Mouse (Mus musculus) midbrain, embryonic 10.5 days (tissue): ENCODE data around the gene Zfp334. TPM values are rescaled to one million over a fixed set of nuclear protein-coding genes. Genes with fewer than 3 reads are reported as not detected.
A peak's percentile ranks its signal among the peaks of the same experiment; 100 is the strongest.

Experiments used
- DNase-seq: peaks from one replicate; pipeline ENCODE4 v3.0.0-alpha.2; 2017; ENCODE audit warnings: low spot score
- H3K27ac ChIP-seq: fragments of 300-500 bp; sonication (generic); replicated peaks from 2 replicates; pipeline ENCODE4 v1.5.1; 2016; ENCODE audit warnings: mild to moderate bottlenecking
- H3K27me3 ChIP-seq: fragments of 300-500 bp; sonication (generic); 2 replicates; pipeline ENCODE4 v1.6.1; 2016; ENCODE audit warnings: low read depth, mild to moderate bottlenecking; ENCODE audit not compliant: poor library complexity, severe bottlenecking
- H3K36me3 ChIP-seq: fragments of 300-500 bp; sonication (generic); 2 replicates; pipeline ENCODE4 v1.6.1; 2016; ENCODE audit warnings: mild to moderate bottlenecking, moderate library complexity
- H3K4me1 ChIP-seq: fragments of 300-500 bp; sonication (generic); 2 replicates; pipeline ENCODE4 v1.6.1; 2016
- H3K4me3 ChIP-seq: fragments of 300-500 bp; sonication (generic); 2 replicates; pipeline ENCODE4 v1.5.1; 2016; ENCODE audit warnings: mild to moderate bottlenecking, moderate library complexity
- H3K9me3 ChIP-seq: fragments of 300-500 bp; sonication (generic); replicated peaks from 2 replicates; pipeline ENCODE4 v1.6.1; 2016; ENCODE audit warnings: mild to moderate bottlenecking
- WGBS: fragments of 180-500 bp; shearing (Covaris S2); methylation state at CpG from one replicate; pipeline ENCODE4 v1.1.7; 2016; 5-methylcytosine and 5-hydroxymethylcytosine counted together
- polyA plus RNA-seq: library from polyadenylated mRNA; unstranded; fragments of >200 nt; fragmentation: Nextera tagmentation; extraction: Ambion mirVana; gene quantifications from 2 replicates; pipeline ENCODE4 v1.2.1, GENCODE M21; 2016

The Zfp334 gene
- polyA plus RNA-seq, 1 experiment from 2014 or later = 19.9 TPM

- no peak overlapping the region for H3K4me3 ChIP-seq
- no peak overlapping the region for H3K27ac ChIP-seq
- H3K27me3 ChIP-seq = no peaks in the 10 kb centered on the region; the same call in 1 of the 2 replicates
- WGBS = 84% methylated on average over 9 of the region's 9 CpGs
- H3K36me3 ChIP-seq = no peaks in the 10 kb centered on the region
- no peaks in the 10 kb centered on the region for H3K9me3 ChIP-seq
- DNase-seq = no peak
- H3K4me1 ChIP-seq = peaks cover 14% of the 10 kb centered on the region
Measured at GRCm38 (mm10) chr2:165404951-165405350, 16.9 kb upstream of the Zfp334 start.

- Histone ChIP-seq H3K4me1 (peaks cover 27% of the 10 kb centered on the region), H3K27ac (peak overlapping the region; percentile 74), H3K9me3 (no peaks in the 10 kb centered on the region), H3K36me3 (no peaks in the 10 kb centered on the region), H3K4me3 (0 out of 2 replicates have a peak overlapping the region, but pooled peaks have one; percentile 16), H3K27me3 (no peaks in the 10 kb centered on the region)
- 55% methylated on average over 15 of the region's 15 CpGs for WGBS
- peak; percentile 38 for DNase-seq
Measured at GRCm38 (mm10) chr2:165398164-165398785, 10.2 kb upstream of the Zfp334 start.

- Histone ChIP-seq H3K4me1 (peaks cover 27% of the 10 kb centered on the region), H3K27me3 (no peaks in the 10 kb centered on the region), H3K27ac (peak overlapping the region; percentile 74), H3K36me3 (no peaks in the 10 kb centered on the region), H3K9me3 (no peaks in the 10 kb centered on the region), H3K4me3 (0 out of 2 replicates have a peak overlapping the region, but pooled peaks have one; percentile 16)
- WGBS = 73% methylated on average over 23 of the region's 23 CpGs
- no peak for DNase-seq
Measured at GRCm38 (mm10) chr2:165397502-165398163, 9.6 kb upstream of the Zfp334 start.

GRCm38 (mm10) chr2:165396831-165397501, 8.9 kb upstream of the Zfp334 start:
- H3K4me3 ChIP-seq = no peak overlapping the region
- WGBS = 45% methylated on average over 20 of the region's 20 CpGs
- peak; percentile 30 for DNase-seq

GRCm38 (mm10) chr2:165392156-165392555, 4.1 kb upstream of the Zfp334 start:
- no peak for DNase-seq
- H3K4me1 ChIP-seq = peaks cover 18% of the 10 kb centered on the region
- H3K4me3 ChIP-seq = no peak overlapping the region
- H3K27ac ChIP-seq = no peak overlapping the region
- no peaks in the 10 kb centered on the region for H3K27me3 ChIP-seq
- WGBS = 87% methylated on average over 4 of the region's 4 CpGs
- no peaks in the 10 kb centered on the region for H3K9me3 ChIP-seq
- H3K36me3 ChIP-seq = no peaks in the 10 kb centered on the region

More at GRCm38 (mm10) chr2:165396831-165397501, 8.9 kb upstream of the Zfp334 start:
- H3K9me3 ChIP-seq = no peaks in the 10 kb centered on the region
- H3K27me3 ChIP-seq = no peaks in the 10 kb centered on the region
- H3K27ac ChIP-seq = peak overlapping the region; percentile 74
- no peaks in the 10 kb centered on the region for H3K36me3 ChIP-seq
- peaks cover 27% of the 10 kb centered on the region for H3K4me1 ChIP-seq

- Histone ChIP-seq H3K36me3 (peaks cover 4% of the 10 kb centered on the region), H3K27ac (no peak overlapping the region), H3K27me3 (no peaks in the 10 kb centered on the region), H3K9me3 (no peaks in the 10 kb centered on the region), H3K4me3 (no peak overlapping the region), H3K4me1 (peaks cover 18% of the 10 kb centered on the region)
- DNase-seq = peak; percentile 61
- WGBS = 15% methylated on average over 8 of the region's 8 CpGs
Measured at GRCm38 (mm10) chr2:165391561-165391960, 3.5 kb upstream of the Zfp334 start.

GRCm38 (mm10) chr2:165389299-165389952, 1.4 kb upstream of the Zfp334 start:
- peaks cover 25% of the 10 kb centered on the region for H3K36me3 ChIP-seq
- 88% methylated on average over 6 of the region's 6 CpGs for WGBS
- H3K4me1 ChIP-seq = peaks cover 29% of the 10 kb centered on the region
- H3K27me3 ChIP-seq = no peaks in the 10 kb centered on the region
- no peak overlapping the region for H3K27ac ChIP-seq
- H3K4me3 ChIP-seq = no peak overlapping the region
- no peak for DNase-seq
- H3K9me3 ChIP-seq = no peaks in the 10 kb centered on the region

- Histone ChIP-seq H3K27ac (peak overlapping the region; percentile 99), H3K4me3 (peak overlapping the region; percentile 83), H3K27me3 (no peaks in the 10 kb centered on the region), H3K9me3 (no peaks in the 10 kb centered on the region), H3K4me1 (peaks cover 29% of the 10 kb centered on the region), H3K36me3 (peaks cover 46% of the 10 kb centered on the region)
- WGBS = 8% methylated on average over 4 of the region's 4 CpGs
- DNase-seq = no peak
Measured at GRCm38 (mm10) chr2:165387370-165387769, 689 bp downstream of the Zfp334 start.

GRCm38 (mm10) chr2:165380050-165380449, 8.0 kb downstream of the Zfp334 start:
- H3K4me3 ChIP-seq = no peak overlapping the region
- H3K27ac ChIP-seq = no peak overlapping the region
- H3K9me3 ChIP-seq = peaks cover 28% of the 10 kb centered on the region
- peaks cover 9% of the 10 kb centered on the region; the same call in 1 of the 2 replicates for H3K4me1 ChIP-seq
- H3K27me3 ChIP-seq = no peaks in the 10 kb centered on the region
- WGBS = 96% methylated on average over 25 of the region's 25 CpGs
- no peak for DNase-seq
- peaks cover 100% of the 10 kb centered on the region for H3K36me3 ChIP-seq

GRCm38 (mm10) chr2:165376001-165376400, 12.1 kb downstream of the Zfp334 start:
- Histone ChIP-seq H3K4me1 (peaks cover 8% of the 10 kb centered on the region), H3K27ac (no peak overlapping the region), H3K36me3 (peaks cover 73% of the 10 kb centered on the region), H3K9me3 (peaks cover 16% of the 10 kb centered on the region), H3K27me3 (no peaks in the 10 kb centered on the region), H3K4me3 (no peak overlapping the region)
- 87% methylated on average over 4 of the region's 4 CpGs for WGBS
- no peak for DNase-seq

GRCm38 (mm10) chr2:165375478-165375877, 12.6 kb downstream of the Zfp334 start:
- no peak overlapping the region for H3K27ac ChIP-seq
- H3K36me3 ChIP-seq = peaks cover 68% of the 10 kb centered on the region

GRCm38 (mm10) chr2:165371066-165371465, 17.0 kb downstream of the Zfp334 start:
- Histone ChIP-seq H3K36me3 (peaks cover 24% of the 10 kb centered on the region), H3K9me3 (no peaks in the 10 kb centered on the region; the same call in 1 of the 2 replicates), H3K27ac (peak overlapping the region; percentile 13; the same call in 1 of the 2 replicates), H3K27me3 (peaks cover 13% of the 10 kb centered on the region; the same call in 1 of the 2 replicates), H3K4me3 (peak overlapping the region; percentile 28), H3K4me1 (peaks cover 38% of the 10 kb centered on the region)
- DNase-seq = no peak
- 25% methylated on average over 3 of the region's 3 CpGs for WGBS

More at GRCm38 (mm10) chr2:165375478-165375877, 12.6 kb downstream of the Zfp334 start:
- H3K9me3 ChIP-seq = peaks cover 11% of the 10 kb centered on the region
- DNase-seq = no peak
- WGBS = 88% methylated on average over 5 of the region's 5 CpGs
- peaks cover 12% of the 10 kb centered on the region for H3K4me1 ChIP-seq
- H3K4me3 ChIP-seq = no peak overlapping the region
- no peaks in the 10 kb centered on the region for H3K27me3 ChIP-seq
